Mouse (Mus musculus): ENCODE measurements around the gene Doc2a.

GRCm38 (mm10) chr7:126868003-126868402 is 20.8 kb downstream of the Doc2a start:
- TF ChIP-seq POLR2A (IDR thresholded peaks at IDR 0.05; ENCODE audit: borderline replicate concordance, insufficient read depth, low read length) (no peak), CTCF (IDR thresholded peaks at IDR 0.05; ENCODE audit: borderline replicate concordance, insufficient read depth, low read depth, low read length) (no peak)

All from cerebellum, adult 2 months (tissue).